Mouse (Mus musculus) CD4-positive helper T cell, adult 2 months (primary cell): ENCODE data around the gene Vmn2r98.
"Not testable (repeated sequence)": the region's sequence is repeated elsewhere in the genome, so short reads cannot be mapped to it uniquely, and the experiment has no call there.

Experiments
- DNase-seq: peaks from one replicate; pipeline ENCODE4 v3.0.0-alpha.2; 2012; ENCODE audit warnings: low read depth, missing footprints, low spot score

The Vmn2r98 gene

GRCm38 (mm10) chr17:19053160-19053559 is at the start of gene Vmn2r98:
Gene Vmn2r98 (plus strand): TSS chr17:19053460.
- not testable (repeated sequence) for DNase-seq

- DNase-seq, result not testable (repeated sequence)
Measured at GRCm38 (mm10) chr17:19031441-19031840, 21.8 kb upstream of the Vmn2r98 start.

- no peak for DNase-seq
Measured at GRCm38 (mm10) chr17:19031962-19032361, 21.3 kb upstream of the Vmn2r98 start.

GRCm38 (mm10) chr17:19032721-19033120 is 20.5 kb upstream of the Vmn2r98 start:
- DNase-seq, result no peak
